Mouse (Mus musculus): Measurements from ENCODE around the gene Gabra4. TPM values are rescaled to one million over a fixed set of nuclear protein-coding genes. Genes with fewer than 3 reads are reported as not detected.

The Gabra4 gene
- polyA plus RNA-seq (2012; rRNA removed) = 0.43 and 1.5 TPM in 2 replicates

DNA sequence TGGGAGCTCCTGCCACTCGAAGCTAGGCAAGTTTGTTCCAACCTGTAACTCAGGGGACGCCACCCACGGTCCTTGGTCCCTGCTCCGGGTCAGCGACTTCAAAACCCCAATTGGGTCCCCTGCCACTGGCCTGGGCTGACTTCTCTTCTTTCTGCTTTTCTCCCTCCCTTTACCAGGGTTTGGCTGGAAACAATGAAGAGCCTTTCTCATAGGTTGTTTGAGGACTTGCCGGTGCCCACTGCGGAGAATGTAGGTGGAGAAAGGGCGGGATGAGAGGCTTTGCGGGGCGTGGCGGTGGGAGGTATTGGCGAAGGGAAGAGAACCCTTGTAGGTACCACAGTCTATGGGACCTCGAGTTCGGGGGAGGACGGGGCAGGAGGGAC is at the start of gene Gabra4:
Gabra4 (minus strand) TSS at position 194 of the 383 bp plus-strand sequence.

GRCm38 (mm10) chr5:71657482-71658114 is 510 bp downstream of the Gabra4 start, which contains the start of gene Gabrb1:
Gene Gabrb1 (plus strand): TSS chr5:71658113.

GRCm38 (mm10) chr5:71548079-71548478 is 110.0 kb downstream of the Gabra4 start, which contains the start of gene Cox7b2:
Gene Cox7b2 (minus strand): TSS chr5:71548205.

Other genes starting within 250 kb of the Gabra4 start
- gene Cox7b2, start 110.1 kb downstream of the Gabra4 start, polyA plus RNA-seq (2012; rRNA removed) = not detected in 2 replicates
- 0.30 TPM in 2 replicates for gene Gabrb1, start 195 bp downstream of the Gabra4 start, polyA plus RNA-seq (2012; rRNA removed)

Data from central nervous system, embryonic 11.5 days (tissue).